Mouse (Mus musculus) embryonic facial prominence, embryonic 12.5 days (tissue): Measurements from ENCODE around the gene Tapbp. TPM values are rescaled to one million over a fixed set of nuclear protein-coding genes. Genes with fewer than 3 reads are reported as not detected.
"Not testable (repeated sequence)": the region's sequence is repeated elsewhere in the genome, so short reads cannot be mapped to it uniquely, and the experiment has no call there.

Experiments used
- ATAC-seq: fragments of 200-750 bp; cut with Nextera tagmentation; 2 replicates; pipeline ENCODE4 v1.8.0; 2017; ENCODE audit not compliant: insufficient number of reproducible peaks, insufficient read depth, low FRiP score, low TSS enrichment
- H3K27ac ChIP-seq: fragments of 300-500 bp; sonication (generic); 2 replicates; pipeline ENCODE4 v1.5.1; 2016; ENCODE audit warnings: mild to moderate bottlenecking
- H3K27me3 ChIP-seq: fragments of 300-500 bp; sonication (generic); 2 replicates; pipeline ENCODE4 v1.6.1; 2016; ENCODE audit warnings: mild to moderate bottlenecking, moderate library complexity
- H3K36me3 ChIP-seq: fragments of 300-500 bp; sonication (generic); 2 replicates; pipeline ENCODE4 v1.6.1; 2016; ENCODE audit warnings: mild to moderate bottlenecking
- H3K4me1 ChIP-seq: fragments of 300-500 bp; sonication (generic); 2 replicates; pipeline ENCODE4 v1.6.1; 2016
- H3K4me2 ChIP-seq: fragments of 300-500 bp; sonication (generic); replicated peaks from 2 replicates; pipeline ENCODE4 v1.6.1; 2016; ENCODE audit warnings: mild to moderate bottlenecking, moderate library complexity
- H3K4me3 ChIP-seq: fragments of 300-500 bp; sonication (generic); 2 replicates; pipeline ENCODE4 v1.5.1; 2016; ENCODE audit warnings: mild to moderate bottlenecking
- H3K9ac ChIP-seq: fragments of 300-500 bp; sonication (generic); 2 replicates; pipeline ENCODE4 v1.6.1; 2016; ENCODE audit warnings: mild to moderate bottlenecking, moderate library complexity
- H3K9me3 ChIP-seq: fragments of 300-500 bp; sonication (generic); 2 replicates; pipeline ENCODE4 v1.6.1; 2016; ENCODE audit warnings: mild to moderate bottlenecking, moderate library complexity
- WGBS: fragments of 180-500 bp; shearing (Covaris S2); methylation state at CpG from one replicate; pipeline ENCODE4 v1.1.7; 2016; 5-methylcytosine and 5-hydroxymethylcytosine counted together
- polyA plus RNA-seq: library from polyadenylated mRNA; unstranded; fragments of >200 nt; fragmentation: Nextera tagmentation; extraction: Ambion mirVana; gene quantifications from 2 replicates; pipeline ENCODE4 v1.2.1, GENCODE M21; 2016

Tapbp gene
- polyA plus RNA-seq, 1 experiment from 2014 or later: 25.0 TPM

GRCm38 (mm10) chr17:33893011-33893410 is 22.7 kb upstream of the Tapbp start:
- H3K4me3 ChIP-seq, H3K27me3 ChIP-seq, H3K27ac ChIP-seq, H3K9me3 ChIP-seq, H3K4me2 ChIP-seq, ATAC-seq, H3K36me3 ChIP-seq, H3K4me1 ChIP-seq, H3K9ac ChIP-seq: not testable (repeated sequence)
- WGBS: 74% methylated on average over 4 of the region's 4 CpGs

DNA sequence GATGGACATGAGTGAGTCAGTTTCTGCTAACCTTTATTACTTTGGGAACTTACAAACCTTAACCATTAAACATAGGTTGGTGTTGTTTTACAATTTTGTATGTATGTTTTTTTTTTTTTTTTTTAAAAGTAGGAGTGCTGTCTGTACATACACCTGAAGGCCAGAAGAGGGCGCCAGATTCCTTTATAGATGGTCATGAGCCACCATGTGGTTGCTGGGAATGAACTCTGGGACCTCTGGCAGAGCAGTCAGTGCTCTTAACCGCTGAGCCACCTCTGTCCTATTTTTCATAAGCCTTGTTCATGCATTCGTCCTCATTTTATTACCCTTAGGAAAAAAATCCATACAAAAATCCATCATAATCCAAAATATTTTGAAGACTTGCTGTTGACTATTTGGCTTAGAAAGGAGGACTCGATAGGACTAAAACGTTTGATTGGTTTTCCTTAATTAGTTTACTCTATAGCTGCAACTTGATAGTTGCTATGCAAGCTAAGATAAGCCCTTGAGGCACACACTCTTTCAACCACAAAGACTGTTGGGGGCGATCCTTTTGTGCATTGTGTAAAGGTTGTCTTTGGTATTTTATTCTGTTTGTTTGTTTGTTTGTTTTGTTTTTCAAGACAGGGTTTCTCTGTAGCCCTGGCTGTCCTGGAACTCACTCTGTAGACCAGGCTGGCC is 18.4 kb upstream of the Tapbp start:
- no peaks in the 10 kb centered on the region for H3K36me3 ChIP-seq
- no peaks in the 10 kb centered on the region for H3K9me3 ChIP-seq
- ATAC-seq: no peak
- 36% methylated on average over 6 of the region's 6 CpGs for WGBS
- no peaks in the 10 kb centered on the region for H3K27me3 ChIP-seq
- no peak overlapping the region for H3K4me2 ChIP-seq
- H3K4me3 ChIP-seq: no peak overlapping the region
- no peak overlapping the region for H3K9ac ChIP-seq
- H3K4me1 ChIP-seq: no peaks in the 10 kb centered on the region
- H3K27ac ChIP-seq: no peak overlapping the region

- ATAC-seq, H3K9ac ChIP-seq, H3K36me3 ChIP-seq, H3K4me2 ChIP-seq, H3K27me3 ChIP-seq, H3K27ac ChIP-seq, H3K9me3 ChIP-seq, H3K4me1 ChIP-seq, H3K4me3 ChIP-seq: not testable (repeated sequence)
- WGBS: 85% methylated on average over 4 of the region's 4 CpGs
Measured at GRCm38 (mm10) chr17:33898193-33898592, 17.5 kb upstream of the Tapbp start.

GRCm38 (mm10) chr17:33899642-33900041 is 16.1 kb upstream of the Tapbp start:
- 83% methylated on average over 4 of the region's 4 CpGs for WGBS
- ATAC-seq: no peak
- H3K27ac ChIP-seq: no peak overlapping the region
- no peak overlapping the region for H3K9ac ChIP-seq
- no peak overlapping the region for H3K4me3 ChIP-seq
- H3K4me2 ChIP-seq: no peak overlapping the region
- H3K36me3 ChIP-seq: no peaks in the 10 kb centered on the region
- no peaks in the 10 kb centered on the region for H3K4me1 ChIP-seq
- no peaks in the 10 kb centered on the region for H3K27me3 ChIP-seq
- no peaks in the 10 kb centered on the region for H3K9me3 ChIP-seq

GRCm38 (mm10) chr17:33900281-33900988 is 15.3 kb upstream of the Tapbp start:
- WGBS: 66% methylated on average over 7 of the region's 7 CpGs
- H3K36me3 ChIP-seq: no peaks in the 10 kb centered on the region

GRCm38 (mm10) chr17:33900989-33901314 is 14.7 kb upstream of the Tapbp start:
- Histone ChIP-seq H3K9me3 (no peaks in the 10 kb centered on the region), H3K4me1 (no peaks in the 10 kb centered on the region), H3K27me3 (no peaks in the 10 kb centered on the region), H3K9ac (no peak overlapping the region), H3K4me2 (no peak overlapping the region), H3K4me3 (no peak overlapping the region), H3K36me3 (no peaks in the 10 kb centered on the region), H3K27ac (no peak overlapping the region)
- ATAC-seq: no peak
- 77% methylated on average over 4 of the region's 4 CpGs for WGBS

More at GRCm38 (mm10) chr17:33900281-33900988, 15.3 kb upstream of the Tapbp start:
- no peak overlapping the region for H3K4me3 ChIP-seq
- H3K27me3 ChIP-seq: no peaks in the 10 kb centered on the region
- no peaks in the 10 kb centered on the region for H3K9me3 ChIP-seq
- no peak overlapping the region for H3K9ac ChIP-seq
- H3K4me2 ChIP-seq: no peak overlapping the region
- no peak for ATAC-seq
- no peak overlapping the region for H3K27ac ChIP-seq
- no peaks in the 10 kb centered on the region for H3K4me1 ChIP-seq

DNA sequence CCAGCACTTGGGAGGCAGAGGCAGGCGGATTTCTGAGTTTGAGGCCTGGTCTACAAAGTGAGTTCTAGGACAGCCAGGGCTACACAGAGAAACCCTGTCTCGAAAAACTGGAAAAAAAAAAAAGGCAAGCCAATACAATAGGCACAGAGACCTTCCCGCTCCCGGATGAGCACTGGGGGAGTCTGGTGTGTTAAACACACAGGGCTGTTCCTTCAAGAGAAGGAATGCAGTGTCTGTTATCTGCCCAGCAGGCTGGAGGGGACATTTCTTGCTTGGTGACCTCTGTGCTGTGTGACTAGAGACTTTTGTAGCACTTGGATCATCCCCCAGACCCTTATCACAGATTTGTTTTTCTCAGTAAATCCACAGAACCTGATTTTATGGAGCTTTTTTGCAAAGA is 14.0 kb upstream of the Tapbp start:
- ATAC-seq: no peak
- Histone ChIP-seq H3K36me3 (no peaks in the 10 kb centered on the region), H3K4me3 (no peak overlapping the region), H3K27ac (no peak overlapping the region), H3K9me3 (no peaks in the 10 kb centered on the region), H3K4me2 (no peak overlapping the region), H3K4me1 (no peaks in the 10 kb centered on the region), H3K27me3 (no peaks in the 10 kb centered on the region), H3K9ac (no peak overlapping the region)
- 59% methylated on average over 4 of the region's 4 CpGs for WGBS

DNA sequence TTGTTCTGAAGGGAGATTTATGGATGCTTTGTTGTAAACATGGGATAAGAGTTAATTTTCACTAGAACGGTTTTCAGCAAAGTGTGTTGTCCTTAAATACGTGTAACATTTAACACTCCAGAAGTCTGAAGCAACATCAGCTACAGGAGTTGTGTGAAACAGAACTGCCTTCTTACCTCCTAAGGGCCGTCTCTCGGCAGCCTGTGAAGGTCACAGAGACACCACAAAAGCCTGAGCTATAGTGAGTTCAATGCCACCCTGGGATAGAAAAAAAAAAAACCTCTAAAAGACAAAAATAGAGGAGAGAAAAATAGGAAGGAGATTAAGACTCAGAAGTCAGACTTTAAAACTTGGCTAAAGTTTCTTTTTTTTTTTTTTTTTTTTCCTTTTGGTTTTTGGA is 13.6 kb upstream of the Tapbp start:
- Histone ChIP-seq H3K4me3 (no peak overlapping the region), H3K27ac (no peak overlapping the region), H3K9ac (no peak overlapping the region), H3K9me3 (no peaks in the 10 kb centered on the region), H3K27me3 (no peaks in the 10 kb centered on the region), H3K36me3 (no peaks in the 10 kb centered on the region), H3K4me1 (no peaks in the 10 kb centered on the region), H3K4me2 (no peak overlapping the region)
- no peak for ATAC-seq
- 72% methylated on average over 4 of the region's 4 CpGs for WGBS

- no peak for ATAC-seq
Measured at GRCm38 (mm10) chr17:33902491-33902890, 13.2 kb upstream of the Tapbp start.

DNA sequence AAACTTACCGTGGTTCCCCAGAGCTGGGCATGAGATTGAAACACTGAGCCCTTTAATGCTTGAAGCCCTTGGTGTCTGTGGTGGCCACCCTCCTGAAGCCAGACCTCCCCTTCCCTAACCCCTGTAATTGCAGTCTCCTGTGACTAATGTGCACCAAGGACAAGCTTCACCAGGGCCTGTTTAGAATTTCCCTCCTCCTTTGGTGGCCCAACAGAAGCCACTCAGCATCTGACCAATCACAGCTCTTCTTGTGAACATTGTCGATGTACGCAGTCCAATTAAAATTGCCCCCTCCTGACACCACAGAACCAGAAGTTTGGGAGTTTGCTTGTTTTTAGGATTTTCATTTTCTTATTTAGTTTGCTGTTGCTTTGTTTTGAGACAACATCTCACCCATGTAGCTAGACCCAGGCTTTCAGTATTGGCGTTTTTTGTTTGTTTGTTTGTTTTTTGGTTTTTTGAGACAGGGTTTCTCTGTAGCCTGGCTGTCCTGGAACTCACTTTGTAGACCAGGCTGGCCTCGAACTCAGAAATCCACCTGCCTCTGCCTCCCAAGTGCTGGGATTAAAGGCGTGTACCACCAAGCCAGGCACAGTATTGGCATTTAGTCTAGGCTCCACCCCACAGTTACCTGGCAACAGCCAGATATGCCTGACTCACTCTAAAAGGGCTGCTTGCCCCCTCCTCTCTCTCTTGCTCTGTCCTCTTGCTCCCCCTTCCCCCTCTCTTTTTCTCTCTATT is 11.6 kb upstream of the Tapbp start:
- ATAC-seq, H3K27ac ChIP-seq, H3K4me1 ChIP-seq, H3K4me2 ChIP-seq, H3K27me3 ChIP-seq, H3K4me3 ChIP-seq, H3K9ac ChIP-seq, H3K9me3 ChIP-seq, H3K36me3 ChIP-seq: not testable (repeated sequence)
- WGBS: 57% methylated on average over 6 of the region's 6 CpGs

More at GRCm38 (mm10) chr17:33902491-33902890, 13.2 kb upstream of the Tapbp start:
- no peaks in the 10 kb centered on the region for H3K4me1 ChIP-seq
- H3K27me3 ChIP-seq: no peaks in the 10 kb centered on the region
- no peak overlapping the region for H3K4me2 ChIP-seq
- no peak overlapping the region for H3K27ac ChIP-seq
- no peaks in the 10 kb centered on the region for H3K9me3 ChIP-seq
- 86% methylated on average over 7 of the region's 7 CpGs for WGBS
- no peak overlapping the region for H3K4me3 ChIP-seq
- H3K36me3 ChIP-seq: no peaks in the 10 kb centered on the region
- no peak overlapping the region for H3K9ac ChIP-seq

DNA sequence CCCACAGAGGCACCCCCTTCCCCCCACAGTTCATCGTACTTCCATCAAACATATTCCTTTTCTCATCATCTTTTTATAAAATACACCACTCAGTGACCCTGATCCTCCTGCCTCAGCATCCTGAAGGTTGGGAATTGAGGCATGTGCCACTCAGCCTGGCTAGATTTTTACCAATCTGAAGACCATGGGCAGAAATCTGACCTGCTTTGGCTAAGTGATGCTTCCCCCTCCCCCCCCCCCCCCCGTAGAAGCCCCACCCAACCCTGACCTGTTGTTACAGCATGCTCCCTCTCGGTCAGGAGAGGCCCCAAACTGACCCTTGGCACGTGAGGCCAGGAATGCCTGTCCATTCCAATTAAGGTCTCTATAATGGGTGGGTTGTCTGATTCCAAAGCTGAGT is 10.9 kb upstream of the Tapbp start, which contains the start of gene Platr17:
Gene Platr17 (plus strand): TSS at position 301 of the 400 bp plus-strand sequence.
- H3K9ac ChIP-seq, H3K36me3 ChIP-seq, H3K4me3 ChIP-seq, H3K27me3 ChIP-seq, H3K9me3 ChIP-seq, H3K27ac ChIP-seq, ATAC-seq, H3K4me2 ChIP-seq, H3K4me1 ChIP-seq: not testable (repeated sequence)
- 11% methylated on average over 4 of the region's 4 CpGs for WGBS
